Mouse (Mus musculus): ENCODE results near the gene Siva1. TPM values are rescaled to one million over a fixed set of nuclear protein-coding genes. Genes with fewer than 3 reads are reported as not detected.
A peak's percentile ranks its signal among the peaks of the same experiment; 100 is the strongest.

Siva1 gene
- total RNA-seq, 2 experiments from 2014 or later: 39.9 to 43.2 TPM

- peak; percentile 70 for DNase-seq
Measured at GRCm38 (mm10) chr12:112660576-112661326, 16.3 kb downstream of the Siva1 start.

GRCm38 (mm10) chr12:112661327-112661605, 16.8 kb downstream of the Siva1 start:
- DNase-seq: no peak

- no peak for DNase-seq
Measured at GRCm38 (mm10) chr12:112661851-112662250, 17.4 kb downstream of the Siva1 start.

- no peak for DNase-seq
Measured at GRCm38 (mm10) chr12:112663303-112663702, 18.8 kb downstream of the Siva1 start.

GRCm38 (mm10) chr12:112663716-112664115, 19.2 kb downstream of the Siva1 start:
- DNase-seq: no peak

GRCm38 (mm10) chr12:112664124-112664523, 19.6 kb downstream of the Siva1 start:
- no peak for DNase-seq

GRCm38 (mm10) chr12:112664656-112665055, 20.2 kb downstream of the Siva1 start:
- DNase-seq: no peak

GRCm38 (mm10) chr12:112665445-112665844, 21.0 kb downstream of the Siva1 start:
- DNase-seq: peak; percentile 76

GRCm38 (mm10) chr12:112665881-112666544, 21.5 kb downstream of the Siva1 start:
- no peak for DNase-seq

GRCm38 (mm10) chr12:112667619-112668297, 23.3 kb downstream of the Siva1 start:
- peak; percentile 60 for DNase-seq

GRCm38 (mm10) chr12:112670718-112671393, 26.4 kb downstream of the Siva1 start:
- DNase-seq: peak; percentile 79

GRCm38 (mm10) chr12:112671891-112672290, 27.4 kb downstream of the Siva1 start:
- no peak for DNase-seq

GRCm38 (mm10) chr12:112672744-112673575, 28.5 kb downstream of the Siva1 start:
- peak; percentile 69 for DNase-seq

- peak; percentile 72 for DNase-seq
Measured at GRCm38 (mm10) chr12:112673576-112674091, 29.2 kb downstream of the Siva1 start.

GRCm38 (mm10) chr12:112674132-112675011, 29.9 kb downstream of the Siva1 start, which contains the start of gene Akt1:
Akt1 (minus strand) TSS chr12:112674884.
- DNase-seq: peak; percentile 65

GRCm38 (mm10) chr12:112675245-112676035, 31.0 kb downstream of the Siva1 start:
- DNase-seq: peak; percentile 92

GRCm38 (mm10) chr12:112677076-112677475, 32.6 kb downstream of the Siva1 start:
- peak; percentile 55 for DNase-seq

- peak; percentile 17 for DNase-seq
Measured at GRCm38 (mm10) chr12:112677943-112678554, 33.6 kb downstream of the Siva1 start.

GRCm38 (mm10) chr12:112678555-112679026, 34.1 kb downstream of the Siva1 start, which contains the start of gene Zbtb42:
Zbtb42 (plus strand) TSS chr12:112678828.
- DNase-seq: peak; percentile 85

All from heart, postnatal 4 days (tissue).